Mouse (Mus musculus) midbrain, embryonic 14.5 days (tissue): ENCODE data around the gene Nkap. TPM values are rescaled to one million over a fixed set of nuclear protein-coding genes. Genes with fewer than 3 reads are reported as not detected.
"Not testable (repeated sequence)": the region's sequence is repeated elsewhere in the genome, so short reads cannot be mapped to it uniquely, and the experiment has no call there.

Experiments
- ATAC-seq: fragments of 200-750 bp; cut with Nextera tagmentation; 2 replicates; pipeline ENCODE4 v1.8.0; 2017; ENCODE audit warnings: moderate number of reproducible peaks, moderate library complexity; ENCODE audit not compliant: low FRiP score, low TSS enrichment
- DNase-seq: peaks from one replicate; pipeline ENCODE4 v3.0.0-alpha.2; 2015
- H3K27ac ChIP-seq: fragments of 300-500 bp; sonication (generic); replicated peaks from 2 replicates; pipeline ENCODE4 v1.5.1; 2014; ENCODE audit warnings: mild to moderate bottlenecking, low read depth, low read length, moderate library complexity
- H3K27me3 ChIP-seq: fragments of 300-500 bp; sonication (generic); 2 replicates; pipeline ENCODE4 v1.6.1; 2014; ENCODE audit warnings: low read length, control low read depth, mixed read lengths; ENCODE audit not compliant: control insufficient read depth, insufficient read depth
- H3K36me3 ChIP-seq: fragments of 300-500 bp; sonication (generic); 2 replicates; pipeline ENCODE4 v1.6.1; 2014; ENCODE audit warnings: low read length, control low read depth; ENCODE audit not compliant: control insufficient read depth, insufficient read depth
- H3K4me1 ChIP-seq: fragments of 300-500 bp; sonication (generic); 2 replicates; pipeline ENCODE4 v1.6.1; 2014; ENCODE audit warnings: mild to moderate bottlenecking, antibody characterized with exemption, low read length, control low read depth; ENCODE audit not compliant: control insufficient read depth, insufficient read depth
- H3K4me2 ChIP-seq: fragments of 300-500 bp; sonication (generic); 2 replicates; pipeline ENCODE4 v1.6.1; 2014; ENCODE audit warnings: mild to moderate bottlenecking, low read length, moderate library complexity
- H3K4me3 ChIP-seq: fragments of 300-500 bp; sonication (generic); replicated peaks from 2 replicates; pipeline ENCODE4 v1.5.1; 2014; ENCODE audit warnings: low read depth, low read length
- H3K9ac ChIP-seq: fragments of 300-500 bp; sonication (generic); replicated peaks from 2 replicates; pipeline ENCODE4 v1.6.1; 2014; ENCODE audit warnings: mild to moderate bottlenecking, low read length, moderate library complexity
- H3K9me3 ChIP-seq: fragments of 300-500 bp; sonication (generic); 2 replicates; pipeline ENCODE4 v1.6.1; 2016; ENCODE audit warnings: low read length, control low read depth, mixed read lengths; ENCODE audit not compliant: control insufficient read depth
- WGBS: fragments of 180-500 bp; shearing (Covaris S2); extraction: QIAGEN DNeasy Blood & Tissue Kit; methylation state at CpG from one replicate; pipeline ENCODE4 v1.1.7; 2014; 5-methylcytosine and 5-hydroxymethylcytosine counted together
- polyA plus RNA-seq: library from polyadenylated mRNA; unstranded; fragments of >200 nt; fragmentation: Nextera tagmentation; extraction: Ambion mirVana; gene quantifications from 2 replicates; pipeline ENCODE4 v1.2.1, GENCODE M21; 2014

Nkap gene
- polyA plus RNA-seq, 1 experiment from 2014 or later, result 29.4 TPM

DNA sequence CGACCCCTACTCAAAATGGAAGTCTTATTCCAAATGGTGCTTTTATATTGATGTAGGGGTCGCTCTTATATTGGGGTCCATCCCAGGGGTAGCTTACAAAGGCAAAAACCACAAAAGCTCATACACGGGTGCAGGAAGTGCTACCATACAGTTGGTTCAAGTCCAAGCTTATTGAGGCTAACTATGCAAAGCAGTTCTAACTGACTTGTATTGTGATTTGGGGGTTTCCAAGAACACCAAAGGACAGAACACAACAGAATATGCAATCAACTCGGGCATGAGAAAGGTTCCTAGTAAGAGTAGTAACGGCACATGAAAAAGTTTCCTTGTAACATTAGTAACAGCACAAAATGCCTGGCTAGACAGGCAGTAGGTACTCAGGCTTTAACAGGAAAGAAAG, 6.4 kb upstream of the Nkap start:
- whole genome bisulfite sequencing, result 72% methylated on average over 5 of the region's 5 CpGs
- DNase-seq, result no peak
- ATAC-seq, result no peak
- Histone ChIP-seq H3K27ac (no peak overlapping the region), H3K4me2 (no peak overlapping the region), H3K27me3 (no peaks in the 10 kb centered on the region), H3K4me1 (no peaks in the 10 kb centered on the region), H3K4me3 (no peak overlapping the region), H3K9ac (no peak overlapping the region), H3K9me3 (no peaks in the 10 kb centered on the region), H3K36me3 (no peaks in the 10 kb centered on the region)

DNA sequence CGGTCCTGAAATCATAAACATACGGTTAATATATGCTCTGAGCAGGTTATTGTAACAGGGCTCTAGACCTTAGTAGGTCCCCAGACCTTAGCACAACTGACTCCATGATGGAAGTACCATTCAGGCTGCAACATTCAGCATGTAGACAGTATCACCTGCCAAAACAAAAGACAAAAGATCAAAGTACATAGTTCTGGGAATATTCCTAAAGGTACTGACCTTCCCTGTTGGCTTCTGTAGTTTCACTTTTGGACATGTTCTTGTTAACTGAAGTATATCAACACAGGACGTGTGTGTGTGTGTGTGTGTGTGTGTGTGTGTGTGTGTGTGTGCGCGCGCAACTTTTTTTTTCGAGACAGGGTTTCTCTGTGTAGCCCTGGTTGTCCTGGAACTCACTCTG, 1.1 kb upstream of the Nkap start:
- no peak overlapping the region for H3K9ac ChIP-seq
- no peak overlapping the region for H3K27ac ChIP-seq
- H3K9me3 ChIP-seq, result no peaks in the 10 kb centered on the region
- H3K4me2 ChIP-seq, result no peak overlapping the region
- H3K36me3 ChIP-seq, result no peaks in the 10 kb centered on the region
- peaks cover 8% of the 10 kb centered on the region; the same call in 1 of the 2 replicates for H3K4me1 ChIP-seq
- no peak for DNase-seq
- H3K4me3 ChIP-seq, result no peak overlapping the region
- no peaks in the 10 kb centered on the region for H3K27me3 ChIP-seq
- 91% methylated on average over 7 of the region's 7 CpGs for WGBS
- no peak for ATAC-seq

DNA sequence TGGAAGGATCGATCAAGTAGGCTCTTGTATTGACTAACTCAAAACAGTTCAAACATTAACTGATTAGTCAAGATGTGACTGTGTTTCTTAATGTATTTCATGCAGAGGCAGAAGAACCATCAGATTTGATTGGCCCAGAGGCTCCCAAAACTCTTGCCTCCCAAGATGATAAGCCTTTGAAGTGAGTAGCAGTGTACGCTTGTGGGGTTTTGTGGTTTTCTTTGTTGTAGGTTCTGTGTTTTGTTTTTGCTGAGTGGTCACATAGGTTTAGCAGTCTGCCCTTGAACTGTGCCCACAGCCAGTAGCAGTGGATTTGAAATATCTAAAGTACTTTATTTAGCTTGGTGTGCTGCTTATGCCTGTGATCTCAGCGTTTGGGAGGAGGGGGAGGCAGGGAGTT, 15.1 kb downstream of the Nkap start:
- Histone ChIP-seq H3K27ac (no peak overlapping the region), H3K9ac (no peak overlapping the region), H3K36me3 (peaks cover 20% of the 10 kb centered on the region), H3K4me2 (no peak overlapping the region), H3K9me3 (no peaks in the 10 kb centered on the region), H3K4me3 (no peak overlapping the region), H3K4me1 (no peaks in the 10 kb centered on the region), H3K27me3 (no peaks in the 10 kb centered on the region)
- WGBS, result 86% methylated on average over 3 of the region's 3 CpGs
- ATAC-seq (no peak), DNase-seq (no peak)

DNA sequence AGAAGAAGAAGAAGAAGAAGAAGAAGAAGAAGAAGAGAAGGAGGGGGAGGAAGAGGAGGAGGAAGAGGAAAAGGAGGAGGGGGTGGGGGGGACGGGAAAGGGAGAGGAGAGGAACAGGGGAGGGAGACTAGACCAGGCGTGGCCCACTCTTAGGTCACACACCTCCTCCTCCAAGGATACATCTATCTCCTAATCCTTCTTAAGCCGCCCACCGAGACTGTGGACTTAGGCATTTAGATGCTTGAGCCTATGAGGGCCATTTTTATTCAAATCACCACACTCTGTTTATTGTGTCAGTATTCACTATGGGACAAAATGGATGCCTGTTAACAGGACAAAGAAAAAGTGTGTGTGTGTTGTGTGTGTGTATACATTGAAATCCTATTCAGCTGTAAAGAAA, 17.9 kb downstream of the Nkap start:
- peaks cover 24% of the 10 kb centered on the region for H3K36me3 ChIP-seq
- H3K27ac ChIP-seq, ATAC-seq, H3K27me3 ChIP-seq, H3K9me3 ChIP-seq, DNase-seq, H3K4me2 ChIP-seq, H3K9ac ChIP-seq, H3K4me1 ChIP-seq, H3K4me3 ChIP-seq: not testable (repeated sequence)
- WGBS, result 55% methylated on average over 2 of the region's 4 CpGs

DNA sequence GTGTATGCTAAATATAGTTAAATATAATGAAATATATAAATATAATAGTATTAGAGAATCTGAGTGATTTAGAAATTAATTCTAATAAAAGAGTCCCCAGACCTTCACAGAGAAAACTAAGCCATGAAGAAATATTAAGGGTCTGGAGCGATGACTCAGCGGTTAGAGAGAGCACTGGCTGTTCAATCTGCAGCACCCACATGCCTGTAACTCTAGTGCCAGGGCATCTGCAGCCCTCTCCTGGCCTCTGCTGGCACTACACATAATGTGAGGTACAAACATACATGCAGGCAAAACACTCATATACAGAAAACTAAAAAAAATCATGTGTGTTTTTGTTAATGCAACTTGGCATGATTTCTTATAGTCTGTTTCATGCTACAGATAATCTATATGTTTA, 18.4 kb downstream of the Nkap start:
- ATAC-seq (no peak), DNase-seq (peak; percentile 38)
- no peak overlapping the region for H3K4me2 ChIP-seq
- no peaks in the 10 kb centered on the region for H3K27me3 ChIP-seq
- no peaks in the 10 kb centered on the region for H3K9me3 ChIP-seq
- H3K9ac ChIP-seq, result no peak overlapping the region
- H3K4me3 ChIP-seq, result no peak overlapping the region
- peaks cover 24% of the 10 kb centered on the region for H3K36me3 ChIP-seq
- 86% methylated on average over 2 of the region's 2 CpGs for WGBS
- no peak overlapping the region for H3K27ac ChIP-seq
- no peaks in the 10 kb centered on the region for H3K4me1 ChIP-seq

DNA sequence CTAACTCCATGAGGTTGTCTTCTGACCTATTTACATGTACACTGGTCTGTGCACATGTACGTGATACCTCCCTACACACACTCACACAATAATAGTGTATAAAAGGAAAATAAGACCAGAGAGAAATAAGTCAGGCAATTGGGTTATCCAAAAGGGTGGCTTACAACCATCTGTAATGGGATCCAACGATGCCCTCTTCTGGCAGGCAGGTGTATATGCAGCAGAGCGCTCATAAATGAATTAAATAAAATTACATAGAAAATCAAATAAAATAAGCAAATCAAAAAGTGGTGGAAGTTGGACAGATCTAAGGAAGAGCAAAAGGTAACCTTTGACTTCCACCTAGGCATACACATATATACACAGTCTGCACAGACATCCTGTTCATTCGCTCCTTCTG, 31.2 kb downstream of the Nkap start:
- WGBS, result 58% methylated on average over 4 of the region's 4 CpGs
- DNase-seq, result peak; percentile 13
- ATAC-seq, result no peak

DNA sequence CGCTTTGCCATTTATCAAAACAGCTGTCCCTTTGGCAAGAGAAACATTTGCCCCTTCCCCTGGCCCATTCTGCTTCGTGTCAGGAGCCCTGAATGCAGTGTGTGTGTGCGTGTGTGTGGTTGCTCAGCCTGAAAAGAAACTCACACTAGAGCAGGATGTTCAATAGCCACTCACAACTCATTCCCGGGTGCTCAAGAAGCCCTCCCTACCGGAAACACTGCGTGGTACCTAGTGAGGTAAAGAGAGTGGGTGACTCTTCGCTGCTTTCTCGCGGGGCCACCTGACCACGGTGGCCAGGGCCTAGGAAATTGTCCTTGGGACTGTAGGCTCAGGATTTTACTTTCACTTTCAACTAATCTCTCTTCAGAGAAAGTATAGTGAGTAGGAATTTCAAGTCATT, 34.6 kb downstream of the Nkap start:
- DNase-seq, result no peak
- no peaks in the 10 kb centered on the region for H3K9me3 ChIP-seq
- H3K4me3 ChIP-seq, result no peak overlapping the region
- H3K27me3 ChIP-seq, result no peaks in the 10 kb centered on the region
- no peak overlapping the region for H3K4me2 ChIP-seq
- no peaks in the 10 kb centered on the region for H3K4me1 ChIP-seq
- no peak overlapping the region for H3K27ac ChIP-seq
- no peak for ATAC-seq
- no peak overlapping the region for H3K9ac ChIP-seq
- WGBS, result 77% methylated on average over 10 of the region's 10 CpGs
- no peaks in the 10 kb centered on the region for H3K36me3 ChIP-seq

More for the DNA sequence above, 31.2 kb downstream of the Nkap start:
- H3K27ac ChIP-seq, result no peak overlapping the region
- H3K27me3 ChIP-seq, result no peaks in the 10 kb centered on the region
- no peak overlapping the region for H3K4me3 ChIP-seq
- no peak overlapping the region for H3K4me2 ChIP-seq
- peaks cover 3% of the 10 kb centered on the region; the same call in 1 of the 2 replicates for H3K36me3 ChIP-seq
- H3K9me3 ChIP-seq, result no peaks in the 10 kb centered on the region
- H3K4me1 ChIP-seq, result no peaks in the 10 kb centered on the region
- H3K9ac ChIP-seq, result no peak overlapping the region

DNA sequence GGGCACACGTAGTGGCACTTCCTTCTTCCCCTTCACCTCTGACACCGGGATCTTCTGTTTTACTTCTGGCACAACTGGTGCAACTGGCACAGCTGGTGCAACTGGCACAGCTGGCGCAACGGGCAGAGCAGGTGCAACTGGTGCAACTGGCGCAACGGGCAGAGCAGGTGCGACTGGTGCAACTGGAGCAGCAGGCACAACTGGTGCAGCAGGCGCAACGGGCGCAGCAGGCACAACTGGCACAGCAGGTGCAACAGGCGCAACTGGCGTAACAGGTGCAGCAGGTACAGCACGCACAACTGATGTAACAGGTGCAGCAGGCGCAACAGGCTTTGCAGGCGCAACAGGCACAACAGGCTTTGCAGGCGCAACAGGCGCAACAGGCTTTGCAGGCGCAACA, 36.5 kb downstream of the Nkap start:
- Histone ChIP-seq H3K9me3 (no peaks in the 10 kb centered on the region), H3K4me3 (no peak overlapping the region), H3K9ac (no peak overlapping the region), H3K27me3 (no peaks in the 10 kb centered on the region), H3K4me2 (no peak overlapping the region), H3K36me3 (no peaks in the 10 kb centered on the region), H3K4me1 (no peaks in the 10 kb centered on the region), H3K27ac (no peak overlapping the region)
- no peak for ATAC-seq
- DNase-seq, result no peak
- WGBS, result 69% methylated on average over 18 of the region's 18 CpGs

DNA sequence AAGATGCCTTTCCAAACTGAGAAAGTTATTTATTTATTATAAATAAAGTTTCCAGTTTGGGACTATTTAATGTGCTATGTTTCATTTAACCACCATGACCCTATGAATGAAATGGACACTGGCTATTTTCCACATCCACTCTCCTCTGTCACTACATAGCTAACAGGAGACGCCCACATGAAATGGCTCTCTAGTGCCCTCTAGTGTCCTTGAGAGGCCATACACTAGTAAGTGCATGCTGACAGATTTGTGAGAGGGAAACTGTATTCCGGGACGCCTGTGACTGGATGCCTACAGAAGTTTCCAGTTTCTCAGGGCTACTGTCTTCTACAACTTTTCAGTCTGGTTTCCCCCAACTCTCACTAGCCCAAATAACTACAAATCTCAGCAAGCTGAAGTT, 40.5 kb downstream of the Nkap start:
- WGBS, result 41% methylated on average over 3 of the region's 3 CpGs

More for the DNA sequence above, 40.5 kb downstream of the Nkap start:
- no peaks in the 10 kb centered on the region for H3K9me3 ChIP-seq
- H3K4me1 ChIP-seq, result no peaks in the 10 kb centered on the region
- no peak overlapping the region for H3K4me3 ChIP-seq
- DNase-seq (peak; percentile 69), ATAC-seq (no peak)
- no peaks in the 10 kb centered on the region for H3K27me3 ChIP-seq
- no peaks in the 10 kb centered on the region for H3K36me3 ChIP-seq
- no peak overlapping the region for H3K9ac ChIP-seq
- no peak overlapping the region for H3K27ac ChIP-seq
- H3K4me2 ChIP-seq, result no peak overlapping the region
